Mouse (Mus musculus) megakaryocyte, embryonic 14.5 days (primary cell): ENCODE data around the gene Prom1.

Experiments
- FLI1 ChIP-seq: IDR thresholded peaks from 2 replicates; pipeline ENCODE4 v1.6.1; 2012; ENCODE audit warnings: low read length, inconsistent platforms, mixed read lengths
- GATA1 ChIP-seq: IDR thresholded peaks from 3 replicates; pipeline ENCODE4 v1.6.1; 2012; ENCODE audit warnings: mixed read lengths, low read length, inconsistent platforms, borderline replicate concordance

DNA sequence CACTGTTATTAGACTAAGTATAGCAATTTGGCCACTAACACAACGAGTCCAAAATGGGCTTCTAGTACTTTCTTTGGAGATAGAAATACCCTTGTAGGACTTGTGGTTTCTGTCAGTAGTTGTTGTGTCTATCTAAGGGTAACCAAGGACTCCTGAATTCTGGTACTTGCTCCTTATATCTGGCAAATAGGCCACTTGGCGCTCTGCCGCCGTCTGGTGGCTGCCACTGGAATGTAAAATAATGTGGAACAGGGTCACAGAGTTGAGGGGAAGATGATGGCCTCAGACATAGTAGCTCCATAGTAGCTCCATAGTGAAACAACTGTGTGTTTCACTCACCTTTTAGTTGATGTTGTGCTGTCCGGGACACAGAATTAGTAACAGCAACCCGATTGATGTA is 111.5 kb downstream of the Prom1 start:
- TF ChIP-seq FLI1 (no peak), GATA1 (no peak)
